Mouse (Mus musculus): Measurements from ENCODE around the gene Ptov1. TPM values are rescaled to one million over a fixed set of nuclear protein-coding genes. Genes with fewer than 3 reads are reported as not detected.
A peak's percentile ranks its signal among the peaks of the same experiment; 100 is the strongest.

The Ptov1 gene
- polyA plus RNA-seq, 1 experiment from 2014 or later = 307 TPM

DNA sequence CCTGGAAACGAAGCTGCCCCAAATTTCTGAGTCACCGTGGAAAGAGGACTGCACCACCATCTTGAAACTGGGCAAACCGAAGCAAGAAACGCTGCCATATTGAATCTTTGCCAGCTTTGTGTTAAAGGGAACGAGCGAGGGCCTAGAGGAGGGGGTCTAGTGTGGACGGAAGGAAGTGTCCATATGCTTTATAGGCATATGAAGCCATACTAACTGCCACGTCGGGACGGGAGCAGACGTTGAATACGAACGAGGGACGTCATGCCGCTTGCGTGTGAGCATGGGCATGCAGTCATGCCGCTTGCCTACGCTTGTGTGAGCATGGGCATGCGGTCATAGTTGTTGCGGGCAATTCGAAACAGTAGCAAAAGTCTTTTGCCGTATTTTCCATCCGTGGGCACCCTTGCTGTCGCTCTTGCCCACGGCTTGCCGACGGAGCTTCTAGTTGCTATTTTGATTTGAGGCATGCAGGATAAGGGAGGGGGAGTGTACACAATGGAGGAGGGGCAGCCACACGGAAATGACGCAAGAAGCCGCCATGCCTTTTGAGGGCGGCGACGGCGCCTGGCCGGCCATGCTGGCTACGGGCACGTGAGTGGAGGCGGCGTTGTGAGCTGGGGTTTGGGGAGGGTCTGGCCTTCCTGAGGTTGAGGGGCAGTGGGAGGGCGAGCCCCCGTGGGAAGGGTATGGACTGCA, 20.0 kb downstream of the Ptov1 start:
- Histone ChIP-seq H3K36me3 (ENCODE audit: control insufficient read depth, insufficient read depth, low read length) (peaks cover 24% of the 10 kb centered on the region), H3K27ac (ENCODE audit: low read length) (peak overlapping the region; percentile 99), H3K4me2 (ENCODE audit: low read depth, low read length) (peak overlapping the region; percentile 69), H3K9me3 (ENCODE audit: control insufficient read depth, low read length) (no peaks in the 10 kb centered on the region), H3K4me3 (ENCODE audit: low read length) (peak overlapping the region; percentile 86), H3K4me1 (replicated peaks; ENCODE audit: control insufficient read depth, insufficient read depth, low read length) (peaks cover 27% of the 10 kb centered on the region), H3K27me3 (ENCODE audit: control insufficient read depth, insufficient read depth, low read depth, low read length) (no peaks in the 10 kb centered on the region), H3K9ac (ENCODE audit: low read length) (peak overlapping the region; percentile 96)
- ATAC-seq (ENCODE audit: low read depth) = peak; percentile 72
- 0% methylated on average over 41 of the region's 41 CpGs for WGBS

DNA sequence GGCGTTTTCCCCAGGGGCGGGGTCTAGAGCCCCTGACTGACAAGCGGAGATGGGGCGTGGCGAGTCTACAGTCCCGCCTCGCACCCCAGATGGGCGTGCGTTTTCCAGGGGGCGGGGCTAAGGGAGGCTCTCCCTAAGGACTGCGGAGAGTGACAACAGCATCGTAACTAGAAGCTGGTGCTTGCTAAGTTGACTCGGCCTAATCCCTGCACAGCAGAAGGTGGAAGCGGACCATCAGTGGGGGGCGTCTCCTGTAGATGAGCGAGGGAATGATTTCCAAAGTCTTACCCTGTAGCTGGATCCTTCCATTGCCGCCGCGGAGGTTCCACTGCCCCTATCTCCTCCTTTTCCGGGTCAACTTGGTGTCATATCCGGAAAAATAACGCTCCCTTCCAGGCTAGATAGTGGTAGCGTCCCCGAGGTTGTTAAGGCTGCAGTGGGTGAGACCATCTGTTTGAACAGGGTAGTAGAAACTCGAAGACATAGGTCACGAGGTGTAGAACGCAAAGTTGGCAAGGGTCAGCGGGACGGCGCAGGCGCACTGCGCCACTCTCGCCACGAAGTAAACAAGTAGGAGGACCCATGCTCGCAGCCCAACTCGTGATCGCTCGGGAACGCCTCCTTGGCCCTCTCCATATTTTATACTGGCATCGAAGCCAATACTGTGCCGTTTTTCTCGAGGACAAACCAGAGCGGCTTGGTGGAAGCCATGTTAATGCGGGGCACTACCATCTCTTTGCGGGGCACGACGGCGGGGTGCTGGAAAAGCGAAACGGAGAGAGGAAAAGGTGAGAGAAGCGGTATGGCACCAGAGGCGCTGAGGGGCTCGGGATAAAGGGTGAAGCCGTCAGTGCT, 20.8 kb downstream of the Ptov1 start, which contains the start of the genes Akt1s1 and Tbc1d17:
Akt1s1 (plus strand) TSS at position 431 of the 855 bp plus-strand sequence.
Tbc1d17 (minus strand) TSS at position 519 of the 855 bp plus-strand sequence.
- Histone ChIP-seq H3K9me3 (ENCODE audit: control insufficient read depth, low read length) (no peaks in the 10 kb centered on the region), H3K27me3 (ENCODE audit: control insufficient read depth, insufficient read depth, low read depth, low read length) (no peaks in the 10 kb centered on the region), H3K4me3 (ENCODE audit: low read length) (peak within 1 kb of the TSS; percentile 86), H3K9ac (ENCODE audit: low read length) (peak within 1 kb of the TSS; percentile 96), H3K4me1 (replicated peaks; ENCODE audit: control insufficient read depth, insufficient read depth, low read length) (peaks cover 25% of the 10 kb centered on the region), H3K27ac (ENCODE audit: low read length) (peak within 1 kb of the TSS; percentile 99), H3K4me2 (ENCODE audit: low read depth, low read length) (peak within 1 kb of the TSS; percentile 82), H3K36me3 (ENCODE audit: control insufficient read depth, insufficient read depth, low read length) (peaks cover 32% of the 10 kb centered on the region)
- under 1% methylated on average over 54 of the region's 54 CpGs for WGBS
- ATAC-seq (ENCODE audit: low read depth) = peak; percentile 85

DNA sequence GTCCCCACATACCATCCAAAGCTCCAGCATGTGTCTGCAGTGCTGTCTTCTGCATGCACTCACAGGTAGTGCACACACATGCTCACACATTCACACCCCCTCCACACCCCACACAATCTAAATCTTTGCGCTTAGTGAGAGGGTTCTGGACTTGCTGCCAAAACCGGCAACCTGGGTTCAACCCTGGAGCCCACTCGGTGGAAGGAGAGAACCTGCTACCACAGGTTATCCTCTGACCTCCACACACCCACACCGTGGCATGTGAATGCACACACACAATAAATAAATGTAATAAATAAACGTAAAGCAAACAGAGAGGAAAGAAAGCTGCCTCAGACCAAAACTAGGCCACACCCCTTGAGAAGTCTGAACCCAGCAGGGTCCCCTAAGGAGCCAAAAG, 21.8 kb downstream of the Ptov1 start:
- Histone ChIP-seq H3K36me3 (ENCODE audit: control insufficient read depth, insufficient read depth, low read length) (peaks cover 36% of the 10 kb centered on the region), H3K4me2 (ENCODE audit: low read depth, low read length) (peak overlapping the region; percentile 82), H3K27ac (ENCODE audit: low read length) (peak overlapping the region; percentile 99; the same call in 1 of the 2 replicates), H3K4me1 (replicated peaks; ENCODE audit: control insufficient read depth, insufficient read depth, low read length) (peaks cover 17% of the 10 kb centered on the region), H3K9me3 (ENCODE audit: control insufficient read depth, low read length) (no peaks in the 10 kb centered on the region), H3K27me3 (ENCODE audit: control insufficient read depth, insufficient read depth, low read depth, low read length) (no peaks in the 10 kb centered on the region), H3K4me3 (ENCODE audit: low read length) (peak overlapping the region; percentile 86), H3K9ac (ENCODE audit: low read length) (peak overlapping the region; percentile 96)
- 68% methylated on average over 5 of the region's 5 CpGs for WGBS
- ATAC-seq (ENCODE audit: low read depth) = no peak

DNA sequence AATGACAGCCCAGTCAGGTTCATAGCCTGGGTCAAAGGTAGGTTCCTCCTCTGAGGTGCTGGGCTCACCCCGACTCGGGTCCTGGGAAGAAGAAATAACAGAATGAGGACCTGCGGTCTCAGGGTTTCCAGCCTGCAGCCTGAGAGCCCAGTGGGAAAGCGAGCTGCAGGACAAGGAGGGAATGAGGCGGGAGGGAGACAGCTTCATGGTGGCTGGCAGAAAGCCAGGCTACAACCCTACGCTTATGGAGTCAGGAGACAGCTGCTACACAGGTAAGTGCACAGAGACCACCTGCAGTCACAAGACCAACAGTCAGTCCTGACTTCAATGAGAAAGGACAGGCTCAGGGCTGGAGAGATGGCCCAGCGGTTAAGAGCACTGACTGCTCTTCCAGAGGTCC, 22.8 kb downstream of the Ptov1 start:
- Histone ChIP-seq H3K9me3 (ENCODE audit: control insufficient read depth, low read length) (no peaks in the 10 kb centered on the region), H3K4me3 (ENCODE audit: low read length) (no peak overlapping the region), H3K36me3 (ENCODE audit: control insufficient read depth, insufficient read depth, low read length) (peaks cover 41% of the 10 kb centered on the region), H3K27me3 (ENCODE audit: control insufficient read depth, insufficient read depth, low read depth, low read length) (no peaks in the 10 kb centered on the region), H3K4me1 (replicated peaks; ENCODE audit: control insufficient read depth, insufficient read depth, low read length) (peaks cover 17% of the 10 kb centered on the region), H3K9ac (ENCODE audit: low read length) (no peak overlapping the region), H3K4me2 (ENCODE audit: low read depth, low read length) (no peak overlapping the region), H3K27ac (ENCODE audit: low read length) (no peak overlapping the region)
- WGBS = 86% methylated on average over 7 of the region's 7 CpGs
- ATAC-seq (ENCODE audit: low read depth) = no peak

DNA sequence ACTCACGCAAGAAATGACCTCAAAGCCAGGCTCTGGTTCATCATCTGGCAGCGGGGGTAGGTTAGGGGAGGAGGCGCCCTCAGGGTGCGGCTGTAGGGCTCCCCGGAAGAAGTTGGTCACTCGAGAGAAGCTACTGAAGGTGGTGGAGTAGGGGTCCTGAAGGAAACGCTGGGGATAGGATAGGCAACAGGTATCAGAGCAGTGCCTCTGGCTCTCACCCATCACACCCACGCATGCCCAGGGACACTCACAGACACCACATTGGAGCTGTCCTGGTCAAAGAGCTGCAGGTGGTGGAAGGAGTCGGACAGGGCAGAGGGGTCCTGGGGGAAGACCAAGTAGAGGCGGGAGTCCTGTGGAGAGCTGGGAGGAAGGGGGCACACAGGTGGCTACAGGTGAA, 24.6 kb downstream of the Ptov1 start:
- Histone ChIP-seq H3K27me3 (ENCODE audit: control insufficient read depth, insufficient read depth, low read depth, low read length) (peaks cover 8% of the 10 kb centered on the region), H3K4me3 (ENCODE audit: low read length) (no peak overlapping the region), H3K9me3 (ENCODE audit: control insufficient read depth, low read length) (no peaks in the 10 kb centered on the region), H3K4me2 (ENCODE audit: low read depth, low read length) (no peak overlapping the region), H3K4me1 (replicated peaks; ENCODE audit: control insufficient read depth, insufficient read depth, low read length) (peaks cover 11% of the 10 kb centered on the region), H3K36me3 (ENCODE audit: control insufficient read depth, insufficient read depth, low read length) (peaks cover 48% of the 10 kb centered on the region), H3K9ac (ENCODE audit: low read length) (no peak overlapping the region), H3K27ac (ENCODE audit: low read length) (no peak overlapping the region)
- no peak for ATAC-seq (ENCODE audit: low read depth)
- 94% methylated on average over 10 of the region's 10 CpGs for WGBS

DNA sequence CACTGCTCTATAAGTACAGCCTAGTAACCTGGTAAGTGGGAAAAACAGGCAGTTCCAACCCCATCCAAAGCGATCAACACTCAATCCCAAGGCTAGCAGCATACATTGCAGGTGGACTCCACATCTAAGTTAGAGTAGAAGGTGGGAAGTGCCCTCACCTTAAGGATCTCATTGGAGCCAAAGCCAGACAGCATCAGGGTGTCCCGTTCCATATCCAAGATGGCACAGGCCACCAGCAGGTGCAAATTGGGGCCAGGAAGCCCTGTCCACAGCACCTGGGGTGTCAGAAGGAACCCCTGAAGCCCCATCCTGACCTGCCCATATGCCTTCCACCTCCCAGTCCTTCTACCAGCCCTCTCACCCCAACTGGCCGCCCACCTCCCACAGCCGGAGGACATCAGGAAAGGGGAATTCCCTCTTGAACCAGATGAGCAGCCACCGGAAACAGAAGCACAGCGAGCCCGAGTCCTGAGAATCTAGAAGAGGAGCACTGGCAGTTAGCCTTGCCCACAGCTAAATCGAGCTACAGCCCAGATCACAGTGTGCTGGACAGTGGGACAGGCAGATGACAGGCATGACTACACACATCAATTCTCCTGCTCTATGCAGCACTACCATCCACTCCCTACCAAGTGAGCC, 27.6 kb downstream of the Ptov1 start:
- no peak overlapping the region for H3K4me3 ChIP-seq (ENCODE audit: low read length)
- 87% methylated on average over 8 of the region's 8 CpGs for WGBS
- H3K4me2 ChIP-seq (ENCODE audit: low read depth, low read length) = no peak overlapping the region
- no peak overlapping the region for H3K9ac ChIP-seq (ENCODE audit: low read length)
- H3K4me1 ChIP-seq (replicated peaks; ENCODE audit: control insufficient read depth, insufficient read depth, low read length) = peaks cover 13% of the 10 kb centered on the region
- H3K36me3 ChIP-seq (ENCODE audit: control insufficient read depth, insufficient read depth, low read length) = peaks cover 48% of the 10 kb centered on the region
- no peak for ATAC-seq (ENCODE audit: low read depth)
- no peaks in the 10 kb centered on the region for H3K9me3 ChIP-seq (ENCODE audit: control insufficient read depth, low read length)
- no peak overlapping the region for H3K27ac ChIP-seq (ENCODE audit: low read length)
- peaks cover 12% of the 10 kb centered on the region for H3K27me3 ChIP-seq (ENCODE audit: control insufficient read depth, insufficient read depth, low read depth, low read length)

DNA sequence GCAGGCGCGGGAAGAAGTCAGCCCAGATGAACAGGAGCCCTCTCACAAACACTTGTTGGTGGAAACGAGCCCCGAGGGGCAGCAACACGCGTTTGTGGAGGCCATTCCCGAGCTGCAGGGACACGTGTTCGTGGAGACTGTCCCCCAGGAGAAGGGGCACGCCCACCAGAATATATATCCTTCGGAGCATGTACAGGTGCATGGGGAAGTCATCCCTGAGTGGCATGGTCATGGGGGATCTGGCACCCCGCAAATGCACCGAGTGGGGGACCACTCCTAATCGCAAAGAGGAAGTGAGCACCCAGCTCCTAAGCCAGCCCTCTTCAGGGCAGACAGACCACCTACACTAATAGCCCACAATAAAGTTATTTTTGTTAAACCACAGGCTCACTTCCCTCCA, 29.2 kb downstream of the Ptov1 start:
- ATAC-seq (ENCODE audit: low read depth) = no peak
- no peak overlapping the region for H3K4me3 ChIP-seq (ENCODE audit: low read length)
- H3K27me3 ChIP-seq (ENCODE audit: control insufficient read depth, insufficient read depth, low read depth, low read length) = peaks cover 12% of the 10 kb centered on the region
- peaks cover 37% of the 10 kb centered on the region for H3K36me3 ChIP-seq (ENCODE audit: control insufficient read depth, insufficient read depth, low read length)
- H3K4me2 ChIP-seq (ENCODE audit: low read depth, low read length) = peak overlapping the region; percentile 67; the same call in 1 of the 2 replicates
- H3K27ac ChIP-seq (ENCODE audit: low read length) = no peak overlapping the region
- peaks cover 17% of the 10 kb centered on the region for H3K4me1 ChIP-seq (replicated peaks; ENCODE audit: control insufficient read depth, insufficient read depth, low read length)
- no peaks in the 10 kb centered on the region for H3K9me3 ChIP-seq (ENCODE audit: control insufficient read depth, low read length)
- H3K9ac ChIP-seq (ENCODE audit: low read length) = no peak overlapping the region
- 57% methylated on average over 14 of the region's 14 CpGs for WGBS

DNA sequence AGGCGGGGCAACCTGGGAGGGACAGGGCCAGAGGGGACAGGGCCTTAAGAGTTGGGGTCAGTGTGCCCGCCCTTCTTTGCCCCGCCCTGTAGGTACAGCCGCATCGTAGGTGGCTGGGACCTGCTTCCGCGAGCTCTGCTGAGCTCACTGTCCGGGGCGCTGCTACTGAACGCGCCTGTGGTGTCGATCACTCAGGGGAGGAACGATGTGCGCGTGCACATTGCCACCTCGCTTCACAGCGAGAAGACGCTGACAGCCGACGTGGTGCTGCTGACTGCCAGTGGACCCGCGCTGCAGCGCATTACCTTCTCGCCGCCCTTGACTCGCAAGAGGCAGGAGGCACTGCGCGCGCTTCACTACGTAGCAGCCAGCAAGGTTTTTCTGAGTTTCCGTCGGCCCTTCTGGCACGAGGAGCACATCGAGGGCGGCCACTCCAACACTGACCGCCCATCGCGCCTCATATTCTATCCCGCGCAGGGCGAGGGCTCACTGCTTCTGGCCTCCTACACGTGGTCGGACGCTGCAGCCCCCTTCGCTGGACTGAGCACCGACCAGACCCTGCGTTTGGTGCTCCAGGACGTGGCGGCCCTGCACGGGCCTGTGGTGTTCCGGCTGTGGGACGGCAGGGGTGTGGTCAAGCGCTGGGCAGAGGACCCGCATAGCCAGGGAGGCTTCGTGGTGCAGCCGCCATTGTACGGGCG, 29.9 kb downstream of the Ptov1 start:
- peak overlapping the region; percentile 40 for H3K4me3 ChIP-seq (ENCODE audit: low read length)
- H3K4me2 ChIP-seq (ENCODE audit: low read depth, low read length) = peak overlapping the region; percentile 67
- ATAC-seq (ENCODE audit: low read depth) = peak; percentile 53
- peaks cover 17% of the 10 kb centered on the region for H3K4me1 ChIP-seq (replicated peaks; ENCODE audit: control insufficient read depth, insufficient read depth, low read length)
- H3K9ac ChIP-seq (ENCODE audit: low read length) = peak overlapping the region; percentile 62
- H3K27me3 ChIP-seq (ENCODE audit: control insufficient read depth, insufficient read depth, low read depth, low read length) = peaks cover 12% of the 10 kb centered on the region
- H3K9me3 ChIP-seq (ENCODE audit: control insufficient read depth, low read length) = no peaks in the 10 kb centered on the region
- no peak overlapping the region for H3K27ac ChIP-seq (ENCODE audit: low read length)
- peaks cover 29% of the 10 kb centered on the region for H3K36me3 ChIP-seq (ENCODE audit: control insufficient read depth, insufficient read depth, low read length)
- WGBS = 3% methylated on average over 57 of the region's 58 CpGs
